Mouse (Mus musculus) stomach, embryonic 16.5 days (tissue): ENCODE results near the gene Hadha. TPM values are rescaled to one million over a fixed set of nuclear protein-coding genes. Genes with fewer than 3 reads are reported as not detected.

Experiments used
- ATAC-seq: fragments of 200-750 bp; cut with Nextera tagmentation; 2 replicates; pipeline ENCODE4 v1.8.0; 2017; ENCODE audit warnings: moderate number of reproducible peaks, moderate TSS enrichment; ENCODE audit not compliant: insufficient read depth, low FRiP score
- H3K27ac ChIP-seq: fragments of 300-500 bp; sonication (generic); 2 replicates; pipeline ENCODE4 v1.5.1; 2014; ENCODE audit warnings: low read length
- H3K27me3 ChIP-seq: fragments of 300-500 bp; sonication (generic); 2 replicates; pipeline ENCODE4 v1.6.1; 2014; ENCODE audit warnings: low read length, control low read depth, mixed read lengths; ENCODE audit not compliant: control insufficient read depth, insufficient read depth
- H3K36me3 ChIP-seq: fragments of 300-500 bp; sonication (generic); 2 replicates; pipeline ENCODE4 v1.6.1; 2014; ENCODE audit warnings: low read length; ENCODE audit not compliant: control insufficient read depth, insufficient read depth
- H3K4me1 ChIP-seq: fragments of 300-500 bp; sonication (generic); 2 replicates; pipeline ENCODE4 v1.6.1; 2014; ENCODE audit warnings: low read length, control low read depth, mixed read lengths; ENCODE audit not compliant: control insufficient read depth, insufficient read depth
- H3K4me2 ChIP-seq: fragments of 300-500 bp; sonication (generic); 2 replicates; pipeline ENCODE4 v1.6.1; 2014; ENCODE audit warnings: low read depth, low read length, mixed read lengths
- H3K4me3 ChIP-seq: fragments of 300-500 bp; sonication (generic); replicated peaks from 2 replicates; pipeline ENCODE4 v1.5.1; 2014; ENCODE audit warnings: mild to moderate bottlenecking, low read length
- H3K9ac ChIP-seq: fragments of 300-500 bp; sonication (generic); 2 replicates; pipeline ENCODE4 v1.6.1; 2014; ENCODE audit warnings: low read length
- H3K9me3 ChIP-seq: fragments of 300-500 bp; sonication (generic); replicated peaks from 2 replicates; pipeline ENCODE4 v1.6.1; 2016; ENCODE audit warnings: low read length, control low read depth; ENCODE audit not compliant: control insufficient read depth
- WGBS: fragments of 180-500 bp; shearing (Covaris S2); extraction: QIAGEN DNeasy Blood & Tissue Kit; methylation state at CpG from one replicate; pipeline ENCODE4 v1.1.7; 2014; 5-methylcytosine and 5-hydroxymethylcytosine counted together
- polyA plus RNA-seq: library from polyadenylated mRNA; unstranded; fragments of >200 nt; fragmentation: Nextera tagmentation; extraction: Ambion mirVana; gene quantifications from 2 replicates; pipeline ENCODE4 v1.2.1, GENCODE M21; 2015

Hadha gene
- polyA plus RNA-seq, 1 experiment from 2014 or later = 174 TPM

DNA sequence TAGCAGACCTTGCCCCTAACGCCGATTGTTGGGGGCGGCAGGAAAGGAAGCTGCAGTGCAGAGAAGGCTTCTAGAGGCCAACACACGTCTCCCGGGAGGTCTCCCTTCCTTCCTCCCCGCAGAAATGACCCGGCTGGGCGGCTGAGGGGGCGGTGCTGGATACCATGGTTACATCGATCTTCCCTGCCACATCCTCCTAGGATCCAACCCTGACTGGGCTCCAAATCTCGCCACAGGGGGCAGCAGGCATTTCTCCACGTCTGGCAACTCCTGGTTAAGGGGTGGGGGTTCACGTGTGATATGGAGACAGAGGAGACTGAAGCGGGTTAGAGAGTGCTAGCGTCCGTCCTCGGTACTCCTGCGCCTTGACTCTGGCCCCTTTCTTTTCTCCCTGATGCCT lies 43.8 kb downstream of the Hadha start:
- 3% methylated on average over 18 of the region's 18 CpGs for WGBS
- Histone ChIP-seq H3K9ac (no peak overlapping the region), H3K9me3 (no peaks in the 10 kb centered on the region), H3K27ac (no peak overlapping the region), H3K27me3 (peaks cover 28% of the 10 kb centered on the region), H3K4me3 (peak overlapping the region; percentile 15), H3K4me1 (peaks cover 17% of the 10 kb centered on the region), H3K36me3 (no peaks in the 10 kb centered on the region), H3K4me2 (peak overlapping the region; percentile 49)
- ATAC-seq = no peak

DNA sequence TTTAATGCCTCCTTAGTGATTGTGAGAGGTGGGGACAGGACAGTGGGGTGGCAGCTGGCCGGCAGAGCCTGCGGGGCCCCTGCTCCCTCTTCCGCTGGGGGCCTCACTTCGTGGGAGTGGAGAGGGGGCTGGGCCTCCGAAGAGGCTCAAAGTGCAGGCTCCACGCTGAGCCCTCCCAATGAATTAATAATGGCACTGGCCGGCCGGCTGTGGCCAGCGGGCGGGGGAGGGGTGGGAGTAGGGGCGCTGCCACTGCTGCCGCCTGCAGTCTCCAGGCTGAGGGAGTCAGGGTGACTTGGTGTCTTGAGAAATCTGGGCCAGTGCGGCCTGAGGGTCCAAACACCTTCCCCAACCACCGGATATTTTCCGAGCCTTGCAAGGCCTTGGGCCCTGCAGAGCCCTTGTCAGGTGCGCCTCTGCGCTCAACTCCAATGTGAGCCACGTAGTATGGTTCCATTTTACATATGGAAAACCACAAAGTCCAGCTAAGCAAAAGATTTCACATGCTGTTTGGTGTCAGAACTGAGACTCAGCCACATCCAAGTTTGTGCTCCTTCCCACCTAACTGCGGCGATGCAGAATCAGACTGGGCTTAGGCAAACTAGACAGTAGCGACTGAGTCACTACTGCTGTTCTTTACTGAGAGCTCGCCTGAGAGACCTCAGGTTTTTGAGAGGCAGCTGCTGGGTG lies 44.4 kb downstream of the Hadha start:
- Histone ChIP-seq H3K9ac (no peak overlapping the region), H3K4me3 (peak overlapping the region; percentile 15), H3K27ac (no peak overlapping the region), H3K4me2 (peak overlapping the region; percentile 49), H3K4me1 (peaks cover 23% of the 10 kb centered on the region), H3K9me3 (no peaks in the 10 kb centered on the region), H3K27me3 (peaks cover 32% of the 10 kb centered on the region), H3K36me3 (no peaks in the 10 kb centered on the region)
- 14% methylated on average over 22 of the region's 22 CpGs for WGBS
- no peak for ATAC-seq

DNA sequence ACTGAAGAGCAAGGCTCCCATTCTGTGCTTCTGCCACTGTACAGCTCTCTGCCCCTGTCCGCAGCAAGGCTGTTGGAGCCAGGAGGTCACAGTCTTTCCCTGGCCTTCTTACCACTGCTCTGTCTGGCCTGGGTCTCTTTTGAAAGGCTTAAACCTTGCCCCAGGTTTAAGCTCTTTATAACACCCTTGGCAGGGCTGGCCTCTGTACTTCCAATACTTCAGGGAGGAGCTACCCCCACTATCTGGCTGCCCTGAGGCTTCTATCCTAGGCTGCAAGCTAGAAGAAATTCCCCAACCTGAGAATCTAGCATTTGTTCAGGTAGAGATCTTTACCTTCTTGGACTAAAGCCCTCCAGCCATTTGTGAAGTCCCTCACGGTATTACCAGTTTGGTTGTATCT lies 45.1 kb downstream of the Hadha start:
- H3K4me2 ChIP-seq = no peak overlapping the region
- H3K4me1 ChIP-seq = peaks cover 27% of the 10 kb centered on the region
- H3K36me3 ChIP-seq = no peaks in the 10 kb centered on the region
- no peak for ATAC-seq
- H3K27ac ChIP-seq = no peak overlapping the region
- no peaks in the 10 kb centered on the region for H3K9me3 ChIP-seq
- H3K4me3 ChIP-seq = no peak overlapping the region
- WGBS = 56% methylated on average over 2 of the region's 2 CpGs
- peaks cover 38% of the 10 kb centered on the region for H3K27me3 ChIP-seq
- no peak overlapping the region for H3K9ac ChIP-seq

DNA sequence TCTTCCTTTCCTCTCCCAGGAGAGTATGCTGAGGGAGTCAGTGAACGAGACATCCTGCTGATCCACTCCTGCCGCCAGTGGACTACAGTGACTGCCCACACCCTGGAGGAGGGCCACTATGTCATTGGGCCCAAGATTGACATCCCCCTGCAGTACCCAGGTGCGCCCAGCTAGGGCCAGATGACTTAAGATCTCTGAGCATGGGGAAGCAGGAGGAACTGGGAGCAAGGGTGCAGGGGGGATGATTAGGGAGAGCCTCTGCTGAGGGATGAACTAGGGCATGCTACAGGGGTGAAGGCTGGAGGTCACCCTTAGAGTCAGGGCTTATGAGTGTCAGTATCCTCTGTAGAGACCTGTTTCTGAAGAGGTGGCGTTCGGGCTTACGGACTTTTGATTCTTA lies 46.7 kb downstream of the Hadha start:
- Histone ChIP-seq H3K4me3 (no peak overlapping the region), H3K36me3 (no peaks in the 10 kb centered on the region), H3K4me2 (no peak overlapping the region), H3K27ac (no peak overlapping the region), H3K9ac (no peak overlapping the region), H3K27me3 (peaks cover 38% of the 10 kb centered on the region), H3K4me1 (peaks cover 28% of the 10 kb centered on the region), H3K9me3 (no peaks in the 10 kb centered on the region)
- no peak for ATAC-seq
- WGBS = 81% methylated on average over 6 of the region's 6 CpGs

DNA sequence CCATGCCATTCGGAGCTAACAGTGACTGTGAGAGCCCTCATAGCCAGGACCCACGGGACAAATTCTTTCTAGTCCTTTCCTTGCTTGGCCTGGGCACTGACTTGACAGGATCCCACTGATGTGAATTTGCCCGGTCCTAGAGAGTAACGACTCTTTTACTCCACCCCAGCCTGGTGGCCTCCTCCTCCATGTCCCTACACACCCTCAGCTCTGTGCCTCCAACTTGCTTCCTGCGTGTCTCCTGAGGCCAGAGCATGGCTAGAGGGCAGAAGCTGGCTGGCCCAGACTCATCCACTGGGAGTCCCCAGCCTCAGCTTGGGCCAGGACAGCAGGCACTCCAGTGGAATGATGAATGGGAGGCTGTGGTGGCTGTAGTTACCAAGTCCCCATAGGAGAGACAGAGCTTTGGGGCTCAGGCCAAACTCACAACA lies 47.3 kb downstream of the Hadha start:
- H3K4me1 ChIP-seq = peaks cover 28% of the 10 kb centered on the region
- no peak overlapping the region for H3K4me3 ChIP-seq
- H3K4me2 ChIP-seq = no peak overlapping the region
- H3K9ac ChIP-seq = no peak overlapping the region
- no peaks in the 10 kb centered on the region for H3K9me3 ChIP-seq
- 21% methylated on average over 5 of the region's 5 CpGs for WGBS
- ATAC-seq = no peak
- H3K36me3 ChIP-seq = no peaks in the 10 kb centered on the region
- peaks cover 33% of the 10 kb centered on the region for H3K27me3 ChIP-seq
- H3K27ac ChIP-seq = no peak overlapping the region

DNA sequence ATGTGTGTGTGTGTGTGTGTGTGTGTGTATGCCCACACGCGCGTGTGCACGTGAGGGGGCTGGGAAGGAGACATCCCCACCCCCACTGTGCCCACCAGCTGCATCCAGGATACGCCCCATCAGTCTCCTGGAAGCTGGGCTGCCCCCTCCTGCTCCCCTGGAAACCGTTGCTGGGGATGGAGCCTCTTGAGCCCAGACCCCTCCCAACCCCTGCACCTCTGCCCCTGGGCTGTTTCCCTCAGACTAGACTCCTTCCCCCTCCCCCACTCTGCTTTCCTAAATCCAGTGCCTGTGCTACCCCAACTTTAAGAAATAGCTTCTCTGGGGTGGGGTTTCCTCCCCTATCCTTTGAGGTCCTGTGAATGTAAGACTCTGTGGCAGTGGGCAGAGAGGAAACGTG lies 47.8 kb downstream of the Hadha start:
- ATAC-seq = no peak

DNA sequence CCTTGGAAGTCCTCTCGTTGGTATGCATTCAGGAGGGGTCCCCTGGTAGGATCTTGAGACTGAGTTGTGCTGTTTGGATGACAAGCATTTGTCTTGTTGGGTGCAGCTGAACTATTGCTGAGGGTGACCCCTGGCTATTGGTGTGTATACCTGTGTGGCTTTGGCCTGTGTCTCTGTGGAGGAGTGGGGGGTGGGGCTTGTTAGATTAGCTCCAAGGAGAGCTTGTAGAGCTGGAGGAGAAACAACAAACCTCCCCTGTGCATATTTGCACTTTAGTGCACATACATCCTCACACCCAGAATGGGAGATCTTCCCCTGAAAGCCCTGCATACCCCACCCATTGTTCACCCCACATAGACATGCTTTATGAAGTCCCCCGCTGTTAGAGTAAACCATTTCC lies 48.2 kb downstream of the Hadha start:
- Histone ChIP-seq H3K27me3 (peaks cover 29% of the 10 kb centered on the region), H3K36me3 (no peaks in the 10 kb centered on the region), H3K9ac (no peak overlapping the region), H3K9me3 (no peaks in the 10 kb centered on the region), H3K4me1 (peaks cover 28% of the 10 kb centered on the region), H3K27ac (no peak overlapping the region), H3K4me3 (no peak overlapping the region), H3K4me2 (no peak overlapping the region)
- 25% methylated on average over 2 of the region's 2 CpGs for WGBS
- ATAC-seq = no peak

More for the DNA sequence above, 47.8 kb downstream of the Hadha start:
- H3K4me3 ChIP-seq = no peak overlapping the region
- peaks cover 30% of the 10 kb centered on the region for H3K27me3 ChIP-seq
- H3K36me3 ChIP-seq = no peaks in the 10 kb centered on the region
- WGBS = 21% methylated on average over 7 of the region's 7 CpGs
- H3K4me2 ChIP-seq = no peak overlapping the region
- H3K9me3 ChIP-seq = no peaks in the 10 kb centered on the region
- no peak overlapping the region for H3K27ac ChIP-seq
- H3K4me1 ChIP-seq = peaks cover 28% of the 10 kb centered on the region
- H3K9ac ChIP-seq = no peak overlapping the region

DNA sequence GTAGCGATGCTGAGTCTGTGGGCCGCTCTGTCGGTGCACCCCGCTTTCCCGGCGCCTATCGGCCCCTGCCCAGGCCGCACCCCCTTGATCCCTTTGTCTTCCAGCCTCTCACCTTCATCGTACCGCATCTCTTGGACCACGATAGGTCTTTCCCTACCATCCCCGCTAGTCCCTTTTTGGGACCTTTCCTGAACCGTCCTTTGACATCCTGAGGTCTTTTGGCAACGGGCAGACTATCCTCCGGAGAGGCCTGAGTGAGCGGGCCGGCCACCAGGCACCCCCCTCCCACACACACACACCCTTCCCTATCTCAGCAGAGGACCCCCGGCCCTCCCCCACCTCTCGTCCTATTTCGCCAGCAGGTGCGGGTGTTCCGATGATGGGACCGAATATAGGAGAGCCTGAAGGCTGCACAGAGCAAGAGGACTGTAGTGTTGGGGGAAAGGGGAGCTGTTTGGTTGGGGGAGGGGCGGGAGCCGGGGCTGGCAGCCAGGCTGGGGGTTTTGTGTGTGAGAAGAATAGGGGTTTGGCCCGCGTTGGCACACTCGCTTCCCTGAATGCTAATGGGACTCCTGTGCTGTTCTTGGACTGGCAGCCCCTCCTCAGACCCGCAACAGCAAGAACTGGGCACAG lies 49.2 kb downstream of the Hadha start, which contains the start of gene 3110082J24Rik:
TSS of gene 3110082J24Rik (minus strand) at position 419 of the 633 bp plus-strand sequence.
- no peaks in the 10 kb centered on the region for H3K9me3 ChIP-seq
- no peaks in the 10 kb centered on the region for H3K36me3 ChIP-seq
- ATAC-seq = no peak
- H3K4me3 ChIP-seq = peak within 1 kb of the TSS; percentile 56
- peaks cover 18% of the 10 kb centered on the region for H3K4me1 ChIP-seq
- H3K27me3 ChIP-seq = peaks cover 25% of the 10 kb centered on the region
- peak within 1 kb of the TSS; percentile 65 for H3K9ac ChIP-seq
- no peak within 1 kb of the TSS for H3K27ac ChIP-seq
- H3K4me2 ChIP-seq = peak within 1 kb of the TSS; percentile 96
- WGBS = 3% methylated on average over 29 of the region's 29 CpGs

DNA sequence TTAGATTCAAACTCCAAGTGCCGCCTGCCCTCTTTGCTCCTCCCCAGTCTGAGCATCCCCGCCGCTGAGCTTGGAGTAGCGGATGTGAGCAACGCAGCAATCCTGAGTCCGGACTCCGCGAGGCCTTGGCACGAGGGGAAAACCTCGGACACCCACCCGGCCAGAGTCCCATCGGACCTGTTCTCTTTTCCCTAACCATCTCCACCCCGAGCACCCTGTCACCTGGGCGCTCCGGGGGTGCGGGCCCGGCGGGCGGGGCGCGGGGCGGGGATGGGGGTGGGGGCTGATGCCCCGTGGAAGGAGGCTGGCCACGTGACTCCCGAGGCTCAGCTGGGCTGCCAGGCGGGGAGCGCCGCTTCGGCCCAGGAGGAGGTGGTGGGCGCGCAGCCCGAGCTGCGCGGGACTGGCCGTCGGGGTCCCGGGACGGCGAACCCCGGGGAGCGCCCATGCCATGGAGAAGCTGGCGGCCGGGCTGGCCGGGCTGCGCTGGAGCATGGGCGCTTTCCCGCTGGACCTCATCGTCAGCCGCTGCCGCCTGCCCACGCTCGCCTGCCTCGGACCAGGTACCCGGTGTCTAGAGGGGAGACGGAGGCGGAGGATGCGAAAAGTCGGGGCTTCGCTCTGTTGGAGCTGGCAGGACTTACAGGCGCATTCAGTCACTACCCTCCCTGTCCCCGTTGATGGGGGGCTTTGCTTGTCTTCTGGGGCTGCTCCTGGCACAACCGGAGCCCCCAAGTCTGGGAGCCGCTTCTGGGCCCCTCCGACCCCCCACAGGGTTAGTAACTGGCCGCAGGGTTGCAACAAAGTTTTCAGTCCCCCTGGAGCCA lies 49.9 kb downstream of the Hadha start, which contains the start of gene Garem2:
TSS of gene Garem2 (plus strand) at position 321 of the 827 bp plus-strand sequence.
- peak within 1 kb of the TSS; percentile 65 for H3K9ac ChIP-seq
- under 1% methylated on average over 58 of the region's 65 CpGs for WGBS
- H3K4me1 ChIP-seq = peaks cover 15% of the 10 kb centered on the region

More for the DNA sequence above, 49.9 kb downstream of the Hadha start, which contains the start of gene Garem2:
- ATAC-seq = peak; percentile 32; the same call in 1 of the 2 replicates
- Histone ChIP-seq H3K27ac (no peak within 1 kb of the TSS), H3K4me2 (peak within 1 kb of the TSS; percentile 96), H3K36me3 (no peaks in the 10 kb centered on the region), H3K27me3 (peaks cover 25% of the 10 kb centered on the region), H3K9me3 (no peaks in the 10 kb centered on the region), H3K4me3 (peak within 1 kb of the TSS; percentile 56)
